12 mouse cellular contexts compared by ENCODE assay signal in the genomic region with DNA sequence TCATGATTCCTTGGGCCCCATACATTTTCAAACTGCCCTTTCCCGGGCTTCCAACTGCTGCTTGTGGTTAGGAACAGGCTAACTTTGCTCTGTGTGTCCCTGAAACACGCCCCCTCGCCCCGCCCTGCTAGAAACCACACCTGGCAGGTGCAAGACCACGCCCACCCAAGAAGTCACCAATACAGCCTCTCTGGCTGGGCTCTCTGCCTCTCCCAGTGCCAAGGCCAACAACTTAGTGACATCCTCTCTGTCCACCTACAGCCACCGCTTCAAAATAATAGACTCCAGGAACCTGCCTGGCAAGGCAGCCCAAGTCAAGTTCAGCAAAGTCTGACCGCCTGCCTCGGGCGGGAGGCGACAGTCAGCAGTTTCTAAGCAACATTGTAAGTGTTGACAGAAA. TPM values are rescaled to one million over a fixed set of nuclear protein-coding genes. Genes with fewer than 3 reads are reported as not detected.
DNase-seq lines count a peak whose midpoint lies in the region; ATAC-seq and TF ChIP-seq lines count a peak whose summit lies in the region.
"Had no signal": no experiment of that assay in that cellular context is flagged by ENCODE, and none has a peak within 500 bp of the region (broad histone marks: within the 10 kb centered on the region; RNA-seq: fewer than 3 reads in every experiment).

No protein-coding gene starts in this region.

- ATAC-seq in intestine, postnatal 0 days, result peak; percentile 80
- ATAC-seq in lung, embryonic 15.5 days (ENCODE audit: borderline replicate concordance, extremely low read depth, low FRiP score, low TSS enrichment), result peak; percentile 70
- ATAC-seq in megakaryocyte-erythroid progenitor cell, adult 5-6 weeks (replicated peaks; ENCODE audit: low FRiP score, low TSS enrichment, poor library complexity, severe bottlenecking), result no peak
- no peak for ATAC-seq in midbrain, postnatal 0 days (ENCODE audit: low FRiP score)

- no peaks in the 10 kb centered on the region for H3K4me1 ChIP-seq in intestine, postnatal 0 days (replicated peaks; ENCODE audit: control insufficient read depth, insufficient read depth, low read length)
- H3K4me1 ChIP-seq in lung, embryonic 15.5 days, result peaks cover 26% of the 10 kb centered on the region
- no peaks in the 10 kb centered on the region for H3K4me1 ChIP-seq in midbrain, postnatal 0 days (ENCODE audit: insufficient read depth, low read length)
- H3K4me1 ChIP-seq: limb, embryonic 12.5 days had no signal

- H3K27me3 ChIP-seq in intestine, postnatal 0 days (replicated peaks; ENCODE audit: control insufficient read depth, insufficient read depth, low read length), result no peaks in the 10 kb centered on the region
- no peaks in the 10 kb centered on the region for H3K27me3 ChIP-seq in lung, embryonic 15.5 days
- no peaks in the 10 kb centered on the region for H3K27me3 ChIP-seq in midbrain, postnatal 0 days (ENCODE audit: insufficient read depth, low read length)
- H3K27me3 ChIP-seq: limb, embryonic 12.5 days had no signal

- no peak overlapping the region for H3K9ac ChIP-seq in intestine, postnatal 0 days (ENCODE audit: low read depth, low read length)
- peak overlapping the region; percentile 11; the same call in 1 of the 2 replicates for H3K9ac ChIP-seq in lung, embryonic 15.5 days
- H3K9ac ChIP-seq in midbrain, postnatal 0 days (replicated peaks; ENCODE audit: low read length, poor library complexity, severe bottlenecking), result no peak overlapping the region
- H3K9ac ChIP-seq: limb, embryonic 12.5 days had no signal

- peak overlapping the region; percentile 84 for H3K27ac ChIP-seq in intestine, postnatal 0 days (ENCODE audit: low read depth, low read length)
- H3K27ac ChIP-seq in lung, embryonic 15.5 days, result peak overlapping the region; percentile 90
- H3K27ac ChIP-seq in midbrain, postnatal 0 days (ENCODE audit: low read depth, low read length), result no peak overlapping the region
- H3K27ac ChIP-seq: limb, embryonic 12.5 days had no signal

- no peaks in the 10 kb centered on the region for H3K9me3 ChIP-seq in intestine, postnatal 0 days (ENCODE audit: control insufficient read depth)
- H3K9me3 ChIP-seq in lung, embryonic 15.5 days, result no peaks in the 10 kb centered on the region
- no peaks in the 10 kb centered on the region for H3K9me3 ChIP-seq in midbrain, postnatal 0 days (ENCODE audit: low read length)
- H3K9me3 ChIP-seq: limb, embryonic 12.5 days had no signal

- 0 out of 2 replicates have a peak overlapping the region, but pooled peaks have one; percentile 42 for H3K4me3 ChIP-seq in intestine, postnatal 0 days (ENCODE audit: low read depth, low read length)
- no peak overlapping the region for H3K4me3 ChIP-seq in lung, embryonic 15.5 days
- H3K4me3 ChIP-seq in midbrain, postnatal 0 days (ENCODE audit: low read depth, low read length), result no peak overlapping the region
- H3K4me3 ChIP-seq: limb, embryonic 12.5 days had no signal

- H3K36me3 ChIP-seq in intestine, postnatal 0 days (ENCODE audit: control insufficient read depth, insufficient read depth), result no peaks in the 10 kb centered on the region
- no peaks in the 10 kb centered on the region for H3K36me3 ChIP-seq in lung, embryonic 15.5 days
- H3K36me3 ChIP-seq in midbrain, postnatal 0 days (ENCODE audit: insufficient read depth, low read length), result no peaks in the 10 kb centered on the region
- H3K36me3 ChIP-seq: limb, embryonic 12.5 days had no signal

- 25% methylated on average over 10 of the region's 10 CpGs for WGBS in intestine, postnatal 0 days
- 18% methylated on average over 10 of the region's 10 CpGs for WGBS in lung, embryonic 15.5 days
- WGBS in midbrain, postnatal 0 days, result 65% methylated on average over 10 of the region's 10 CpGs

- intact Hi-C loops in left cerebral cortex, postnatal 4 days (cut with DNase I), result no loop called here

- peak overlapping the region; percentile 73 for H3K4me2 ChIP-seq in intestine, postnatal 0 days (replicated peaks; ENCODE audit: low read depth)
- peak overlapping the region; percentile 47 for H3K4me2 ChIP-seq in lung, embryonic 15.5 days
- no peak overlapping the region for H3K4me2 ChIP-seq in midbrain, postnatal 0 days (ENCODE audit: low read depth, low read length, poor library complexity, severe bottlenecking)
- H3K4me2 ChIP-seq: heart, embryonic 11.5 days; limb, embryonic 12.5 days had no signal

- TF ChIP-seq CTCF in intestine, postnatal 0 days (IDR thresholded peaks at IDR 0.05; ENCODE audit: low read depth), result no peak
- no peak for TF ChIP-seq CTCF in midbrain, postnatal 0 days (IDR thresholded peaks at IDR 0.05)

- peak; percentile 21 for DNase-seq in ovary, postnatal 14 days (ENCODE audit: low spot score)
- no peak for DNase-seq in ovary, adult 18-20 months (ENCODE audit: low spot score)
- peak; percentile 39 for DNase-seq in urinary bladder, postnatal 25 days (ENCODE audit: low spot score)
- no peak for DNase-seq in midbrain, postnatal 0 days (ENCODE audit: low spot score)
- no peak for DNase-seq in left cerebral cortex, postnatal 4 days
- DNase-seq: adrenal gland, postnatal 25 days; cerebellum, adult 11-12 months had no signal

RNA-seq across cellular contexts. Expression of a gene that starts 53.3 kb away (rescaled TPM):
- 7.2 and 7.8 TPM in 2 replicates for polyA plus RNA-seq in intestine, postnatal 0 days (2015; fragmentation: Nextera tagmentation; extraction: Ambion mirVana)
- 9.9 and 12.1 TPM in 2 replicates for polyA plus RNA-seq in lung, embryonic 15.5 days (2015; fragmentation: Nextera tagmentation; extraction: Ambion mirVana)
- not detected in 2 replicates for total RNA-seq in megakaryocyte-erythroid progenitor cell, adult 5-6 weeks (2014; fragmentation: Nextera tagmentation)
- 0.05 and 0.15 TPM in 2 replicates for total RNA-seq in megakaryocyte-erythroid progenitor cell, adult 5-6 weeks (2017)
- total RNA-seq in midbrain, postnatal 0 days (2014; rRNA removed), result 7.9 and 11.1 TPM in 2 replicates
- 5.2 and 6.9 TPM in 2 replicates for polyA plus RNA-seq in midbrain, postnatal 0 days (2015; fragmentation: Nextera tagmentation; extraction: Ambion mirVana)
- 10 to 100 TPM; 24.8 to 30.1 TPM for total RNA-seq in left cerebral cortex, postnatal 4 days (2021)

Comparison
In these comparisons a context has a peak if more than half of its experiments do, and no peak if none do; other contexts are left out.
1. DNase-seq: peak in ovary, postnatal 14 days (single experiment) and urinary bladder, postnatal 25 days (single experiment); none in ovary, adult 18-20 months (single experiment), midbrain, postnatal 0 days (single experiment) and left cerebral cortex, postnatal 4 days (single experiment).
2. ATAC-seq: peak in intestine, postnatal 0 days (single experiment) and lung, embryonic 15.5 days (single experiment); none in megakaryocyte-erythroid progenitor cell, adult 5-6 weeks (single experiment) and midbrain, postnatal 0 days (single experiment).